Mouse (Mus musculus) kidney, adult 2 months (tissue): ENCODE measurements around the gene Mpp1.

ENCODE experiments used
- CTCF ChIP-seq: fragments of 200-500 bp; conservative IDR thresholded peaks from 2 replicates; pipeline ENCODE4 v1.5.1; 2011; ENCODE audit warnings: low read depth, mild to moderate bottlenecking, control low read depth, low read length, moderate library complexity, mixed read lengths; ENCODE audit not compliant: insufficient read depth, insufficient read length
- POLR2A ChIP-seq: fragments of 200-500 bp; IDR thresholded peaks from one replicate; pipeline ENCODE4 v1.6.1; 2011; ENCODE audit warnings: low read depth, low read length, control low read depth

DNA sequence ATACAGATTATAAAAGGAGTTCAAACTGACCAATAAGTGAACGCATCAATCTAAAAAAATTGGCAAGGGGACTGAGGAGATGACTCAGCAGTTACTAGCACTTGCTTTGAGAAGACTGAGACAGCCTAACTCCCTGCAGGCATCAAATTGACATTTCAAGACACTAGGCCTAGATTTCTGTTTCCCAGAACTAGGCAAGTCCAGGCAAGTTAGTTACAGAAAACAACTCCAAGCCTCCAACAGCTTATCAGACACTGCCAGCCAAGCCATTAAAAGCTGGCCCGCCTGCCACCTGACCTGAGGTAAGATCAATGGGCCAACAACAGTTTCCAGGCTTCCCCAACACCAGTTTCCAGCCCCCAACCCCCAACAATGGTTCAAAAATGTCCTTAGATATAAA, 6.9 kb upstream of the Mpp1 start:
- TF ChIP-seq CTCF = no peak
- TF ChIP-seq POLR2A = no peak
